Mouse (Mus musculus): ENCODE results near the gene Ndnf. TPM values are rescaled to one million over a fixed set of nuclear protein-coding genes. Genes with fewer than 3 reads are reported as not detected.

Gene Ndnf
- polyA plus RNA-seq, 1 experiment: 0.43 TPM

DNA sequence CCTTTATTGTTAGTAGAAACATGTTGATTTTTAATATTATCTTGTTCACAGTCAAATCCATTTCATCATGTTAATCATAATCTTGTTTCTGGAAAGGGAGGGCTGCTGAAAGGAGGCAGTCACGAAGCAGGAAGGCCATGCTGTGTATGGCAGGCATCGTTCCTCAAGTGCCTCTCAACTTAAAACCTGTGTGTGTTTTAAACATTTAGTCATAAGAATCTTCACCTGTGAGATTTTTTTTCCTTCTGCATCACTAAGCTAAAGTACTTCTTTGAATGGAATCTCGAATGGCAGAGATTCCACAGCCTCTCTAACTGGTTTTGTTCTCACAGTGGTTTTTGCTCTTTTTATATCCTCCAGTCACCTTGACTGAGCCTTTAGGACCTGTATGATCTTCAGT is 25.0 kb upstream of the Ndnf start:
- Histone ChIP-seq H3K27me3 (ENCODE audit: control insufficient read depth, insufficient read depth, low read length, poor library complexity, severe bottlenecking) (no peaks in the 10 kb centered on the region), H3K4me1 (ENCODE audit: control insufficient read depth, insufficient read depth, low read length) (no peaks in the 10 kb centered on the region), H3K27ac (ENCODE audit: insufficient read depth, low read length) (no peak overlapping the region), H3K4me3 (ENCODE audit: low read depth, low read length) (no peak overlapping the region), H3K9me3 (replicated peaks; ENCODE audit: control insufficient read depth, insufficient read depth, low read length, poor library complexity, severe bottlenecking) (no peaks in the 10 kb centered on the region), H3K9ac (ENCODE audit: low read depth, poor library complexity, severe bottlenecking) (no peak overlapping the region), H3K36me3 (ENCODE audit: control insufficient read depth, insufficient read depth, low read length, poor library complexity, severe bottlenecking) (no peaks in the 10 kb centered on the region)
- TF ChIP-seq POLR2A (IDR thresholded peaks at IDR 0.05; ENCODE audit: insufficient read depth, low read length) (no peak), CTCF (IDR thresholded peaks at IDR 0.05; ENCODE audit: low read depth, low read length) (no peak), EP300 (IDR thresholded peaks at IDR 0.05; ENCODE audit: insufficient read depth, low read depth, low read length) (no peak)

DNA sequence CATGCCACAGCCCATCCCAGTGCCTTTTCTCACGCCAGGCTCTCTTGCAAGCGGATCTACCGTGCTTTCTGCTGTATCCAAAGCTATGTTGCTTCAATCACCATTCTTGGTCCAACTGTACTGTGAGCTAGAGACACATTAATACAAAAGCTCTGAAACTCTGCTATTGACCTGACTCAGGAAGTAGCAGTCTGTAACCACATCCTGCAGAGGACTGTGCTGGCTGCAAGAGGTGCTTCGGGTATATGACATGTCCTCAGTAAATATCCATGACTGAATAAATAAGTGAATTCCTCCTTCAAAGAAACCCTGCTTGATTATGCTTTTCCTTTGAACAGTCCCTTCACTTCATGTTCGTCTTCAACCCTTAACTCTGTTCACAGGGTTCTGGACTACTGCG is 23.7 kb upstream of the Ndnf start:
- Histone ChIP-seq H3K36me3 (ENCODE audit: control insufficient read depth, insufficient read depth, low read length, poor library complexity, severe bottlenecking) (no peaks in the 10 kb centered on the region), H3K4me3 (ENCODE audit: low read depth, low read length) (no peak overlapping the region), H3K27me3 (ENCODE audit: control insufficient read depth, insufficient read depth, low read length, poor library complexity, severe bottlenecking) (no peaks in the 10 kb centered on the region), H3K9ac (ENCODE audit: low read depth, poor library complexity, severe bottlenecking) (no peak overlapping the region), H3K4me1 (ENCODE audit: control insufficient read depth, insufficient read depth, low read length) (no peaks in the 10 kb centered on the region), H3K9me3 (replicated peaks; ENCODE audit: control insufficient read depth, insufficient read depth, low read length, poor library complexity, severe bottlenecking) (no peaks in the 10 kb centered on the region), H3K27ac (ENCODE audit: insufficient read depth, low read length) (no peak overlapping the region)
- TF ChIP-seq CTCF (IDR thresholded peaks at IDR 0.05; ENCODE audit: low read depth, low read length) (no peak), POLR2A (IDR thresholded peaks at IDR 0.05; ENCODE audit: insufficient read depth, low read length) (no peak), EP300 (IDR thresholded peaks at IDR 0.05; ENCODE audit: insufficient read depth, low read depth, low read length) (no peak)

DNA sequence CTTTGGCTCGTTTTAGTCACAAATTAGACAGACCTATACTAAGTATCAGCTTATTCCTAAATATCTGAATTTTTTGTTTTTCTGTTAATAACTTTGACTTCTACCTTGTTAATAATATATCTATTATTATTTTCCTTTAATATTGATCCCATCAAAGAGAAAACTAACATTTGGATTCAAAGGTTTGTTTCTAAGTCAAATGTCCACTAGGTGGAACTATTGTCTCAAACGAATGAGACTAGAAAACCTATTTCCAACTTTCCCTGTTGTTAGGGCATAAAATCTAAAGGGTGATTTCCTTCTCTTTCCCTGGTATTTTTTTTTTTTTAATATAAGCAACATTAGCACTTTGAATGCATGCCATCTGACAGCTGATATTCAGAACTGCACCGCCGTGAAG is 20.0 kb upstream of the Ndnf start:
- Histone ChIP-seq H3K9me3 (replicated peaks; ENCODE audit: control insufficient read depth, insufficient read depth, low read length, poor library complexity, severe bottlenecking) (no peaks in the 10 kb centered on the region), H3K27ac (ENCODE audit: insufficient read depth, low read length) (no peak overlapping the region), H3K27me3 (ENCODE audit: control insufficient read depth, insufficient read depth, low read length, poor library complexity, severe bottlenecking) (no peaks in the 10 kb centered on the region), H3K36me3 (ENCODE audit: control insufficient read depth, insufficient read depth, low read length, poor library complexity, severe bottlenecking) (no peaks in the 10 kb centered on the region), H3K4me1 (ENCODE audit: control insufficient read depth, insufficient read depth, low read length) (no peaks in the 10 kb centered on the region), H3K4me3 (ENCODE audit: low read depth, low read length) (no peak overlapping the region), H3K9ac (ENCODE audit: low read depth, poor library complexity, severe bottlenecking) (no peak overlapping the region)
- TF ChIP-seq EP300 (IDR thresholded peaks at IDR 0.05; ENCODE audit: insufficient read depth, low read depth, low read length) (no peak), POLR2A (IDR thresholded peaks at IDR 0.05; ENCODE audit: insufficient read depth, low read length) (no peak), CTCF (IDR thresholded peaks at IDR 0.05; ENCODE audit: low read depth, low read length) (no peak)

DNA sequence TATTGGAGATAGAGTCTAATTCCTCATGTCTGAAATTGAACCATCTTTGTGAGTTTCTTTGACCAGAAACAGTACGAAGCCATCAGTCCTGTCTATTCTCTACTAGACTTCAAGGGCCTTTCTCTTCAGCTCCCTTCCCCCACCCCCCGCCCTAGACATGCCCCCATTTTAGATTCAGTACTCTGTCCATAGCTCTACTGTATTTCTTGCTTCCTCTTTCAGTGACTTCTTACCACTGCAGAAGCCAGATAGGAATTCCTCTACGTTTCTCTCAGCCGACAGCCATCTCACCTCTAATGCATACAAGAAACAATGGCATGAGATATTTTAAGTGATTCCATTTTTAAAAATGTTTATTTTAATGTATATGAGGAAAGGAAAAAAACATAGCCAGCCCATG is 10.1 kb upstream of the Ndnf start:
- TF ChIP-seq EP300 (IDR thresholded peaks at IDR 0.05; ENCODE audit: insufficient read depth, low read depth, low read length): no peak
- TF ChIP-seq POLR2A (IDR thresholded peaks at IDR 0.05; ENCODE audit: insufficient read depth, low read length): no peak
- no peak for TF ChIP-seq CTCF (IDR thresholded peaks at IDR 0.05; ENCODE audit: low read depth, low read length)
- H3K9ac ChIP-seq (ENCODE audit: low read depth, poor library complexity, severe bottlenecking): no peak overlapping the region
- no peak overlapping the region for H3K27ac ChIP-seq (ENCODE audit: insufficient read depth, low read length)
- no peaks in the 10 kb centered on the region for H3K27me3 ChIP-seq (ENCODE audit: control insufficient read depth, insufficient read depth, low read length, poor library complexity, severe bottlenecking)
- no peaks in the 10 kb centered on the region for H3K4me1 ChIP-seq (ENCODE audit: control insufficient read depth, insufficient read depth, low read length)
- H3K4me3 ChIP-seq (ENCODE audit: low read depth, low read length): no peak overlapping the region
- no peaks in the 10 kb centered on the region for H3K36me3 ChIP-seq (ENCODE audit: control insufficient read depth, insufficient read depth, low read length, poor library complexity, severe bottlenecking)
- no peaks in the 10 kb centered on the region for H3K9me3 ChIP-seq (replicated peaks; ENCODE audit: control insufficient read depth, insufficient read depth, low read length, poor library complexity, severe bottlenecking)

DNA sequence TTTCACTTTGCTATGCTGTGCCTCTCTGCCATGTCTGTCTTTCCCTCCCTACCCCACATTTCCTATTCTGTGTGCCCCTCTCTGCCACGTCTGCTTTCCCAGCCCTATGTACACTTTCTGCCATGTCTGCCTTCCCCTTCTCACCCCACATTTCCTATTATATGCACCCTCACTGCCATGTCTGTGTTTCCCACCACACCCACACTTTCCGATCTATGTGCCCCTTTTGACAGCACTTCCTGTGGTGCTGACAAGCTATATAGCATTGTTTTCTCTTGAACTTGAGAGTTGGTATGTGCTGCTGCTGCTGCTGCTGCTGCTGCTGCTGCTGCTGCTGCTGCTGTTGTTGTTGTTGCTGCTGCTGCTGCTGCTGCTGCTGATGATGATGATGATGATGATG is 9.3 kb upstream of the Ndnf start:
- Histone ChIP-seq H3K4me1 (ENCODE audit: control insufficient read depth, insufficient read depth, low read length) (no peaks in the 10 kb centered on the region), H3K27ac (ENCODE audit: insufficient read depth, low read length) (no peak overlapping the region), H3K9me3 (replicated peaks; ENCODE audit: control insufficient read depth, insufficient read depth, low read length, poor library complexity, severe bottlenecking) (no peaks in the 10 kb centered on the region), H3K4me3 (ENCODE audit: low read depth, low read length) (no peak overlapping the region), H3K9ac (ENCODE audit: low read depth, poor library complexity, severe bottlenecking) (no peak overlapping the region), H3K36me3 (ENCODE audit: control insufficient read depth, insufficient read depth, low read length, poor library complexity, severe bottlenecking) (no peaks in the 10 kb centered on the region), H3K27me3 (ENCODE audit: control insufficient read depth, insufficient read depth, low read length, poor library complexity, severe bottlenecking) (no peaks in the 10 kb centered on the region)
- TF ChIP-seq EP300 (IDR thresholded peaks at IDR 0.05; ENCODE audit: insufficient read depth, low read depth, low read length) (no peak), POLR2A (IDR thresholded peaks at IDR 0.05; ENCODE audit: insufficient read depth, low read length) (no peak), CTCF (IDR thresholded peaks at IDR 0.05; ENCODE audit: low read depth, low read length) (no peak)

DNA sequence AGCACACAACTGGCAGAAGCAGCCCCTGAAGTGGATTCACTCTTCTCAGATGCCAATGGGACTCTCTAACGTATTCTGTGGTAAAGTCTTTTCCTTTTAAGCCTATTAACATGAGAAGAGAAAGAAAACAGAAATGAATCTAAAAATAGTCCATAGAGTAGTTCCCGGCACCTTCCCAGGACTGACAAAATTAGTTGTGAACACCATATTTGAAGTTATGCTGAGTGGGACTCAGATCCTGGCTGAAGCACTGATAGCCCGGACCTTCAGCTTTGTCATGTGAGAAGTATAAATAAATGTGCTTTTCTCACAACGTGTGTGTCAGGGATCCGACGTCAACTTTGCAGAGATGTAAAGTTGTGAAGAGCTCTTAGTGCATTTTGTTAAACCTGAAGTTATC is 7.4 kb upstream of the Ndnf start:
- no peaks in the 10 kb centered on the region for H3K27me3 ChIP-seq (ENCODE audit: control insufficient read depth, insufficient read depth, low read length, poor library complexity, severe bottlenecking)
- no peaks in the 10 kb centered on the region for H3K36me3 ChIP-seq (ENCODE audit: control insufficient read depth, insufficient read depth, low read length, poor library complexity, severe bottlenecking)
- H3K4me3 ChIP-seq (ENCODE audit: low read depth, low read length): no peak overlapping the region
- no peak overlapping the region for H3K27ac ChIP-seq (ENCODE audit: insufficient read depth, low read length)
- no peaks in the 10 kb centered on the region for H3K4me1 ChIP-seq (ENCODE audit: control insufficient read depth, insufficient read depth, low read length)
- no peak for TF ChIP-seq POLR2A (IDR thresholded peaks at IDR 0.05; ENCODE audit: insufficient read depth, low read length)
- TF ChIP-seq EP300 (IDR thresholded peaks at IDR 0.05; ENCODE audit: insufficient read depth, low read depth, low read length): no peak
- no peak for TF ChIP-seq CTCF (IDR thresholded peaks at IDR 0.05; ENCODE audit: low read depth, low read length)
- no peak overlapping the region for H3K9ac ChIP-seq (ENCODE audit: low read depth, poor library complexity, severe bottlenecking)
- H3K9me3 ChIP-seq (replicated peaks; ENCODE audit: control insufficient read depth, insufficient read depth, low read length, poor library complexity, severe bottlenecking): no peaks in the 10 kb centered on the region

Measured in ES-Bruce4 (cell line).